Mouse (Mus musculus): ENCODE results near the gene Rce1. TPM values are rescaled to one million over a fixed set of nuclear protein-coding genes. Genes with fewer than 3 reads are reported as not detected.

The Rce1 gene
- total and polyA plus RNA-seq, 2 experiments from 2014 or later: 43.3 to 85.1 TPM

DNA sequence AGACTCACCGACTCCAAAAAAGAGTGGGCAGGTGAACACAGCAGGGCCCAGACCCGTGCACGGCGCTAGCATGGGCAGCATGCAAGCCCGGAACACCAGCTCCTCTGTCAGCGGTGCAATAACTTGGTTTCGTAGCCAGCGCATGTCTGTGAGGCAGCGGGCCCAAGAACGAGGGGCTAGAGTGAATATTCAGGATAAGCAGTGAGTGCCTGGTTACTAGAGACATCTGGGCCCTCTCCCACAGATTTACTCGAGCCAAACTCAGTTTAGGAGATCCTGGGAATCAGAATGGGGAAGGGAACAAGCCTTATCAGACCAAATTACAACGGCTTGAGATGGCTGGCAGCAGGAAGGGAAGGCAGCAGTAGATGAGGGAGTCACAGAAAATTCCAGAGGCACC is 1.4 kb downstream of the Rce1 start:
- no peak overlapping the region for H3K9ac ChIP-seq (replicated peaks; ENCODE audit: low read length, poor library complexity, severe bottlenecking)
- no peak overlapping the region for H3K27ac ChIP-seq (ENCODE audit: low read depth, low read length)
- DNase-seq (ENCODE audit: low spot score) (no peak), ATAC-seq (ENCODE audit: low FRiP score) (no peak)
- TF ChIP-seq CTCF (IDR thresholded peaks at IDR 0.05): no peak
- H3K36me3 ChIP-seq (ENCODE audit: insufficient read depth, low read length): peaks cover 25% of the 10 kb centered on the region
- no peaks in the 10 kb centered on the region for H3K27me3 ChIP-seq (ENCODE audit: insufficient read depth, low read length)
- H3K4me2 ChIP-seq (ENCODE audit: low read depth, low read length, poor library complexity, severe bottlenecking): peak overlapping the region; percentile 84; the same call in 1 of the 2 replicates
- no peak overlapping the region for H3K4me3 ChIP-seq (ENCODE audit: low read depth, low read length)
- peaks cover 5% of the 10 kb centered on the region; the same call in 1 of the 2 replicates for H3K4me1 ChIP-seq (ENCODE audit: insufficient read depth, low read length)
- H3K9me3 ChIP-seq (ENCODE audit: low read length): no peaks in the 10 kb centered on the region
- whole genome bisulfite sequencing: 94% methylated on average over 12 of the region's 12 CpGs

DNA sequence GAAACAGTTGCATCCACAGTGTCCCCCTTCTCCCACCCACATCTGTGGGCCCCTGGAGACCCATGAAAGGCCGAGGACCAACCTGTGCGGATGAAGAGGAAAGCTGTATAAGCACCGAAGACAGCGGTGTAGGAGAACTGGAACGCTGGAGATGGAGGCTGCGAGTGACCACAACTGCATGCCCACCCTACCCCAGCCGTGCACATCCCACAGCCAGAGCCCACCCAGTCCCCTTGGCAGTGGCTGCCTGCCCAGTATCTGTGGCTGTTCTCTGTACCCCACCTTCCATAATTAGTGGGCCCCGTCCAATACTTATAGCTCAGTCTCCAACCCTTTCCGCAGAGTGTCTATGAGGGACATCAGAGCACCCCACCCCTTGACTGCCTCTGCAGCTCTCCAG is 2.0 kb downstream of the Rce1 start:
- 94% methylated on average over 9 of the region's 9 CpGs for WGBS
- H3K4me2 ChIP-seq (ENCODE audit: low read depth, low read length, poor library complexity, severe bottlenecking): no peak overlapping the region
- no peaks in the 10 kb centered on the region for H3K9me3 ChIP-seq (ENCODE audit: low read length)
- no peak overlapping the region for H3K27ac ChIP-seq (ENCODE audit: low read depth, low read length)
- H3K27me3 ChIP-seq (ENCODE audit: insufficient read depth, low read length): no peaks in the 10 kb centered on the region
- ATAC-seq (ENCODE audit: low FRiP score) (no peak), DNase-seq (ENCODE audit: low spot score) (no peak)
- TF ChIP-seq CTCF (IDR thresholded peaks at IDR 0.05): no peak
- peaks cover 25% of the 10 kb centered on the region for H3K36me3 ChIP-seq (ENCODE audit: insufficient read depth, low read length)
- H3K4me1 ChIP-seq (ENCODE audit: insufficient read depth, low read length): peaks cover 5% of the 10 kb centered on the region; the same call in 1 of the 2 replicates
- H3K9ac ChIP-seq (replicated peaks; ENCODE audit: low read length, poor library complexity, severe bottlenecking): no peak overlapping the region
- H3K4me3 ChIP-seq (ENCODE audit: low read depth, low read length): no peak overlapping the region

DNA sequence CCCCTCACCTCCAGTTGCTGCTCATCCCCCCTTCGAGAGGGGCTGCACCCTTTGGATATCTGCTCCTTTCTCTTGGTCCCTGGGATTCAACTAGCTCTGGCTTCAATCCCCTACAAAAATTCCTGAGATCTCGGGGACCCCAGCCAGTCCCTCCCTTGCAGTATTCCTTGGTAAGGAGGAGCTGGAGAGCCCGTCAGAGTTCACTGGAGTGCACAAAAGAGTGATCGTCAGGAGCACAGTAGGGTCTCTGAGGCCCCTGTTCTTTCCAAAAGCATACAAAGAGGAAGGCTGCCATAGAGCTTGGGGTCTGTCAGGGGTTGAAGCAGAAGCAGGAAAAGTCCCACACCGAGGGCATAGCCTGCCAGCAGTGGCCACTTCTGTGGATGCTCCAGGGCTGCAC is 2.7 kb downstream of the Rce1 start:
- no peak overlapping the region for H3K9ac ChIP-seq (replicated peaks; ENCODE audit: low read length, poor library complexity, severe bottlenecking)
- 78% methylated on average over 5 of the region's 5 CpGs for WGBS
- no peaks in the 10 kb centered on the region for H3K27me3 ChIP-seq (ENCODE audit: insufficient read depth, low read length)
- no peak for DNase-seq (ENCODE audit: low spot score)
- H3K4me2 ChIP-seq (ENCODE audit: low read depth, low read length, poor library complexity, severe bottlenecking): no peak overlapping the region
- peaks cover 25% of the 10 kb centered on the region for H3K36me3 ChIP-seq (ENCODE audit: insufficient read depth, low read length)
- ATAC-seq (ENCODE audit: low FRiP score): no peak
- no peak overlapping the region for H3K4me3 ChIP-seq (ENCODE audit: low read depth, low read length)
- H3K27ac ChIP-seq (ENCODE audit: low read depth, low read length): no peak overlapping the region
- peaks cover 5% of the 10 kb centered on the region; the same call in 1 of the 2 replicates for H3K4me1 ChIP-seq (ENCODE audit: insufficient read depth, low read length)
- TF ChIP-seq CTCF (IDR thresholded peaks at IDR 0.05): no peak
- H3K9me3 ChIP-seq (ENCODE audit: low read length): no peaks in the 10 kb centered on the region

DNA sequence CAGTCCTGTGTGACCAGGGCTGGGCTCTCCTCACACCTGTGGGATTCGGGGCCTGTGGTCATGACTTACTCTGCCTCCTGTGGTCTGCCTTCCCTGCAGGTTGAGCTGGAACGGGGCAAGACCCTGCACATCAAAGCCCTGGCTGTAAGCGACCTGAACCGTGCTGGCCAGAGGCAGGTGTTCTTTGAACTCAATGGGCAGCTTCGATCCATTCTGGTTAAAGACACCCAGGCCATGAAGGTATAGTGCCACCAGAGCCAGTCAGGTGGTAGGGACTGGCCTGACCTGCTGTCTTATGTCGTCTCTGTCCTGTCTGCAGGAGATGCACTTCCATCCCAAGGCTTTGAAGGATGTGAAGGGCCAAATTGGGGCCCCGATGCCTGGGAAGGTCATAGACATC is 4.7 kb downstream of the Rce1 start:
- H3K27me3 ChIP-seq (ENCODE audit: insufficient read depth, low read length): no peaks in the 10 kb centered on the region
- WGBS: 92% methylated on average over 7 of the region's 7 CpGs
- DNase-seq (ENCODE audit: low spot score) (no peak), ATAC-seq (ENCODE audit: low FRiP score) (no peak)
- no peaks in the 10 kb centered on the region; the same call in 1 of the 2 replicates for H3K4me1 ChIP-seq (ENCODE audit: insufficient read depth, low read length)
- no peak overlapping the region for H3K4me2 ChIP-seq (ENCODE audit: low read depth, low read length, poor library complexity, severe bottlenecking)
- peaks cover 25% of the 10 kb centered on the region for H3K36me3 ChIP-seq (ENCODE audit: insufficient read depth, low read length)
- no peak overlapping the region for H3K4me3 ChIP-seq (ENCODE audit: low read depth, low read length)
- no peak overlapping the region for H3K27ac ChIP-seq (ENCODE audit: low read depth, low read length)
- H3K9ac ChIP-seq (replicated peaks; ENCODE audit: low read length, poor library complexity, severe bottlenecking): no peak overlapping the region
- no peak for TF ChIP-seq CTCF (IDR thresholded peaks at IDR 0.05)
- no peaks in the 10 kb centered on the region for H3K9me3 ChIP-seq (ENCODE audit: low read length)

DNA sequence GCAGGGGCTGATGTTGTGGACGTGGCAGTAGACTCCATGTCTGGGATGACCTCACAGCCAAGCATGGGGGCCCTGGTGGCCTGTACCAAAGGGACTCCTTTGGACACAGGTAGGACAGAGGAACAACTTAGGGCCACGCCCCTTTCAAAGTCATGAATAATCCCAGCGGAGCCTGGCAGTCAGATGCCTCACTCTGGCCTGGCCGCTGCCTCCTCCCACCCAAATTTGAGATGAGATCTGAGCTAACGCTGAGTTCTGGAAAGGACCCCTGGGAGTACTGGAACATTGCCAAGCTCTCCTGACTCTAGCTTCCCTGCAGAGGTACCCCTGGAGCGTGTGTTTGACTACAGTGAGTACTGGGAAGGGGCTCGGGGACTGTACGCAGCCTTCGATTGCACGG is 6.0 kb downstream of the Rce1 start:
- Histone ChIP-seq H3K4me1 (ENCODE audit: insufficient read depth, low read length) (peaks cover 2% of the 10 kb centered on the region; the same call in 1 of the 2 replicates), H3K4me3 (ENCODE audit: low read depth, low read length) (no peak overlapping the region), H3K9ac (replicated peaks; ENCODE audit: low read length, poor library complexity, severe bottlenecking) (no peak overlapping the region), H3K9me3 (ENCODE audit: low read length) (no peaks in the 10 kb centered on the region), H3K4me2 (ENCODE audit: low read depth, low read length, poor library complexity, severe bottlenecking) (no peak overlapping the region), H3K27me3 (ENCODE audit: insufficient read depth, low read length) (no peaks in the 10 kb centered on the region), H3K27ac (ENCODE audit: low read depth, low read length) (no peak overlapping the region), H3K36me3 (ENCODE audit: insufficient read depth, low read length) (peaks cover 25% of the 10 kb centered on the region)
- WGBS: 83% methylated on average over 10 of the region's 10 CpGs
- no peak for TF ChIP-seq CTCF (IDR thresholded peaks at IDR 0.05)
- ATAC-seq (ENCODE audit: low FRiP score): no peak
- DNase-seq (ENCODE audit: low spot score): no peak

DNA sequence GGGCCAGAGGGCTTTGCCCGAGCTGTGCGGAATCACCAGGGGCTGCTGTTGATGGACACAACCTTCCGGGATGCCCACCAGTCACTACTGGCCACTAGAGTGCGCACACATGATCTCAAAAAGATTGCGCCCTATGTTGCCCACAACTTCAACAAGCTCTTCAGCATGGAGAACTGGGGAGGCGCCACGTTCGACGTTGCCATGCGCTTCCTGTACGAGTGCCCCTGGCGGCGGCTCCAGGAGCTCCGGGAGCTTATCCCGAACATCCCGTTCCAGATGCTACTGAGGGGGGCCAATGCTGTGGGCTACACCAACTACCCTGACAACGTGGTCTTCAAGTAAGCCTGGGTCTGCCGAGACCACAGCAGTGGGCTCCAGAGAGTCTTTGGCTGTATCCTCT is 7.3 kb downstream of the Rce1 start:
- 32% methylated on average over 18 of the region's 18 CpGs for WGBS
- DNase-seq (ENCODE audit: low spot score): peak; percentile 73
- ATAC-seq (ENCODE audit: low FRiP score): no peak
- Histone ChIP-seq H3K27me3 (ENCODE audit: insufficient read depth, low read length) (no peaks in the 10 kb centered on the region), H3K4me2 (ENCODE audit: low read depth, low read length, poor library complexity, severe bottlenecking) (no peak overlapping the region), H3K4me3 (ENCODE audit: low read depth, low read length) (no peak overlapping the region), H3K9ac (replicated peaks; ENCODE audit: low read length, poor library complexity, severe bottlenecking) (no peak overlapping the region), H3K27ac (ENCODE audit: low read depth, low read length) (no peak overlapping the region), H3K4me1 (ENCODE audit: insufficient read depth, low read length) (peaks cover 14% of the 10 kb centered on the region; the same call in 1 of the 2 replicates), H3K9me3 (ENCODE audit: low read length) (no peaks in the 10 kb centered on the region), H3K36me3 (ENCODE audit: insufficient read depth, low read length) (peaks cover 24% of the 10 kb centered on the region)
- peak; percentile 69 for TF ChIP-seq CTCF (IDR thresholded peaks at IDR 0.05)

Measured in midbrain, postnatal 0 days (tissue).